Mouse (Mus musculus) erythroblast, embryonic 14.5 days (primary cell): ENCODE data around the gene Hivep3. TPM values are rescaled to one million over a fixed set of nuclear protein-coding genes. Genes with fewer than 3 reads are reported as not detected.
A peak's percentile ranks its signal among the peaks of the same experiment; 100 is the strongest.

ENCODE experiments used
- H3K27me3 ChIP-seq: 2 replicates; pipeline ENCODE4 v1.6.1; 2012; ENCODE audit warnings: inconsistent platforms; ENCODE audit not compliant: control insufficient read depth
- H3K36me3 ChIP-seq: 2 replicates; pipeline ENCODE4 v1.6.1; 2012; ENCODE audit warnings: mild to moderate bottlenecking, inconsistent platforms; ENCODE audit not compliant: control insufficient read depth
- H3K4me1 ChIP-seq: 2 replicates; pipeline ENCODE4 v1.6.1; 2012; ENCODE audit warnings: inconsistent platforms; ENCODE audit not compliant: control insufficient read depth
- H3K4me3 ChIP-seq: replicated peaks from 2 replicates; pipeline ENCODE3; 2012; ENCODE audit warnings: moderate library complexity, mild to moderate bottlenecking, inconsistent platforms
- H3K9me3 ChIP-seq: 2 replicates; pipeline ENCODE4 v1.6.1; 2012; ENCODE audit warnings: low read length, inconsistent platforms, mixed read lengths; ENCODE audit not compliant: control insufficient read depth
- GATA1 ChIP-seq: IDR thresholded peaks from 2 replicates; pipeline ENCODE4 v1.6.1; 2012; ENCODE audit warnings: low read length, inconsistent platforms, mixed read lengths
- TAL1 ChIP-seq: IDR thresholded peaks from 3 replicates; pipeline ENCODE4 v1.6.1; 2012; ENCODE audit warnings: low read length, inconsistent platforms, mixed read lengths
- polyA plus RNA-seq: library from polyadenylated mRNA; stranded (reverse); fragments of >175 nt; gene quantifications from 2 replicates; pipeline ENCODE4 v1.2.3, GENCODE M21; 2012

Hivep3 gene
- polyA plus RNA-seq: 0.01 and 0.02 TPM in 2 replicates

DNA sequence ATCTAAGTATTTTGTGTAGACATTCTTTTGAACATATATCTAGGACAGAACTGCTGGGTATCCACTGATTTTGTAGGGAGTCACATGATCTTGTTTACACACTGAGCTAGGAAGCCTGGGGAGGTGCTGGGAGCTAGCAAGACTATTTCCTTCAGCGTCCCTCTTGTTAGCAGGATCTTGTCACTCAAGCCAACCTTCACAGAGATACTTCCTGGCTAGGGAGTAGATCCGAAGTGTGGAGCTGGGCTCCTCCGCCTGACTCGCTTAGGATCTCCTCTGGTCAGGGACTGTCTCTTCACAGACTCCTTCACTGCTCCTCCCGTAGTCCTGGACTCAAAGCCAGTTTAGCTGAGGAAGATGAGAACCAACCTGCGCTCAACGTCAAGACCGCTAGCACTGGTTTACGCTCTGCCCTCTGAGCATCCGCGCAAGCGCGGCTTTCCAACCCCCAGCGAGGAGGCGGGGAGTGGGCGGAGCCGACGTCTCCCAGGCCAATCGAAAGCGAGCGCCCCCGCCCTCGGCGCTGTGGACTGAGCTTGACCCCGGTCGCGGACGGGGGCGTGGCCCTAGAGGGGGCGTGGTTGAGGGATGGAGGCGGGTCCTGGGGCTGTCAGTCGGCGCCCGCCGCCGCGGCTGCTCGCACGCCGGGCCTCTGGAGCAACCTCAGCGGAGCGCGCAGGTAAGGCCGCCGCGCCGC, at the start of gene Hivep3:
TSS of gene Hivep3 (plus strand) at position 601 of the 697 bp plus-strand sequence.
- Histone ChIP-seq H3K36me3 (no peaks in the 10 kb centered on the region), H3K4me3 (peak within 1 kb of the TSS; percentile 60), H3K9me3 (peaks cover 3% of the 10 kb centered on the region; the same call in 1 of the 2 replicates), H3K4me1 (peaks cover 11% of the 10 kb centered on the region), H3K27me3 (peaks cover 34% of the 10 kb centered on the region)
- no peak for TF ChIP-seq GATA1
- TF ChIP-seq TAL1: no peak

DNA sequence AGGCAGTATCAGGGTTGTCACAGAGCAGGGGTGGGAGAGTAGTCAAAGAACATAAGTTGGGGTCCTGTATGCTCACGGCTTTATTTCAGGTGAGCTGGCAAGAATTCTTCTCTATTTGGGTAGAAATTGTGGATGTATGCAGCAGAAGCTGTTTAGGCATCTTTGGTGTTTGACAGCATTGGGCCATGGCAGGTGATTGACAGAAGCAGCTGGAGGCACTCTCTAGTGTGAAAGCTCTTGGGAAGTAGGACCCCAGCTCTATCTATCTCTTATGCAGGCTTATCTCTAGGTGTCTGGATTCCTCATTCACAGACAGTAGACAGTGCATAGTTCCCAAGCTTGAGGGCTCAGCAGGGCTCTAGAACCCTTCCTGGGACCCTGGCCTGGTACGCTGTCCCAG, 47.8 kb upstream of the Hivep3 start:
- Histone ChIP-seq H3K4me3 (no peak overlapping the region), H3K9me3 (no peaks in the 10 kb centered on the region), H3K4me1 (no peaks in the 10 kb centered on the region; the same call in 1 of the 2 replicates), H3K36me3 (no peaks in the 10 kb centered on the region), H3K27me3 (no peaks in the 10 kb centered on the region)
- TF ChIP-seq GATA1: no peak
- no peak for TF ChIP-seq TAL1

DNA sequence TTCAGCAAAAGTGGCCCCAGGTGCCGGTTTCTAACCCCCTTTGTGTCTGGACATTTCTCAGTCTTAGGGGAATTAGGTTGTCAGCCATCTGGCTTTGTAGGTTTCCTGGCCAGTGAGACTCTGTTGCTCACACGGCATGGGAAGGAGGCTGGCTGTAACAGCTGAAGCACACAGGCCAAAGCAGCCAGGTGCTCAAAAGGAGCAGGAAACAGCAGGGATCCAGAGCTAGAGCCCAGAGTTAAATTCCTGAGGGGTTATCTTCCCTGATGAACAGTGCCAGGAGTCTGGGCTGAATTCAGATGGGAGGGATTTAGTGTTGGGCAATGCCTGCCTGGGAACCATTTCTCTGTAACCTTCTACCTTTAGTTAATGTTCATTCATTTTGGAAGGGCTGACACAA, 35.2 kb upstream of the Hivep3 start:
- TF ChIP-seq GATA1 (no peak), TAL1 (no peak)
- no peak overlapping the region for H3K4me3 ChIP-seq
- H3K27me3 ChIP-seq: no peaks in the 10 kb centered on the region
- no peaks in the 10 kb centered on the region for H3K36me3 ChIP-seq
- H3K4me1 ChIP-seq: no peaks in the 10 kb centered on the region
- H3K9me3 ChIP-seq: no peaks in the 10 kb centered on the region

DNA sequence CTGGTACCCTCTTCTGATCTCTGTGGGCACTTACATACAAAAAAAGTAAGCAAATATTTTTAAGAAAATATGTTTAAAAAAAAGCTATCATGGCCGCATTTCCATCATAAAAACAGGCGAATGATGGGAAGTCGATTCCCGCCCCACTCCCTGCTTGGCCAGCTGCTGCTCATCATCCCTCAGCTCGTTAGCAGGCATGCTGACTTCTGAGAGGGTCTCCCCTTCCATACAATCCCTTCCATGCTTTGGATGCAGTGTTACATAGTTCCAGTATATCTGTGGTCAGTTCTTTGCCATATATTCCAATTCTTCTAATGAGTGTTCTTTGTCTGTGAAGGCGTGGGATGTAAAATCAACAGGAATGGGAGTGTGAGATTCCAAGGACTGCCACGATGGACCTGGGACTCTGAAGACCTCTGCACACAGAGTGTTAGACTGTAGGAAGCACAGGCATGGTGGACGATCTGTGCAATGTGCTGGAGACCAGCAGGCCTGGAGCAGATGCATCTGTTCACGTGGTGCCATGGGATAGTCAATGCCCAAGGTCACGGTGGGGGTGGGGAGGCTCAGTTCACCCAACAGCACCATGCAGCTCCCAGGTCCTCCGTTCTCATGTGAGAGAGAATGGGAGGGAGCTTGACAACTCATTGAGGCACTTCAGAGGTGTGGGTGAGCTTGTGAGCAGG, 32.2 kb upstream of the Hivep3 start:
- TF ChIP-seq GATA1 (no peak), TAL1 (no peak)
- peaks cover 2% of the 10 kb centered on the region; the same call in 1 of the 2 replicates for H3K9me3 ChIP-seq

DNA sequence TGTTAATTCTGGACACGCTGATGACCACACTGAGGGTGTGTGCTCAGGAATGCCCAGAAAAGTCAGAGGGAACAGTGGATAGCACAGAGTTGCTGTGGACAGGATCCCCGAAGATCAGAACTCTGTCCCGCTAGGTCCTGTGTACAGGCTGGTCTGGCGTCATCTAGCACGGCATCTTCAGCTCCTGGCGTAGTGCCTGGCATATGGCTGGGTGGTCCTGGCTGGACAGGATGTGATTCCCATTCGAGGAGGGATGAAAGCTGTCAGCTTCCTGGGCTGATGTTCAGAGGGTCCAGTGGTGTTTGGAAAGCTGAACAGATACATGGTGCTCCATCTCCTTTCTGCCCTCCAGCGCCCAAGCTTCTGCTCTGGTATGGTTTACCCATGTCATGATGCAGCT, 29.6 kb upstream of the Hivep3 start:
- Histone ChIP-seq H3K4me1 (no peaks in the 10 kb centered on the region), H3K4me3 (no peak overlapping the region), H3K9me3 (peaks cover 2% of the 10 kb centered on the region; the same call in 1 of the 2 replicates), H3K36me3 (no peaks in the 10 kb centered on the region), H3K27me3 (no peaks in the 10 kb centered on the region)
- TF ChIP-seq TAL1: no peak
- no peak for TF ChIP-seq GATA1

More for the DNA sequence above, 32.2 kb upstream of the Hivep3 start:
- Histone ChIP-seq H3K36me3 (no peaks in the 10 kb centered on the region), H3K4me3 (no peak overlapping the region), H3K27me3 (no peaks in the 10 kb centered on the region), H3K4me1 (no peaks in the 10 kb centered on the region)

DNA sequence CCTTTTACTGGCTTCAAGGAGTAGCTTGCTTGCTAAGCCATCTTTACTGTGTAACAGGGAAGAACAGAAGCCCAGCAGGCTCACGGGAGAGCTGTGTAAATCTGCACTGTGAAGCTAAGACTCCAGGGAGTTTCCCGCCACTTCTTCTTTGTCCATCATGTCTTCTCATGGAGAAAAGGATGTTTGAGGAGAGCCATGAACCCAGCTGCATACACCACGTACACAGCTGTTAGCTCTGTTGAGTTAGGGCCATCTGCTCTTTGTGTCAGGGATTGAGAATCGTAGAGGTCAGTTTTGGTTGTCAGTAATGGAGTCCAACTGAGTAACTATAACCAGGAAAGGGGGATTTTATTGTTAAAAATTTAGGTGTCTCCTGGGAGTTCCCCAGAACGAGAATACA, 26.3 kb upstream of the Hivep3 start:
- H3K4me3 ChIP-seq: no peak overlapping the region
- H3K4me1 ChIP-seq: no peaks in the 10 kb centered on the region
- no peaks in the 10 kb centered on the region for H3K36me3 ChIP-seq
- no peak for TF ChIP-seq TAL1
- no peak for TF ChIP-seq GATA1
- peaks cover 2% of the 10 kb centered on the region; the same call in 1 of the 2 replicates for H3K9me3 ChIP-seq
- no peaks in the 10 kb centered on the region for H3K27me3 ChIP-seq

DNA sequence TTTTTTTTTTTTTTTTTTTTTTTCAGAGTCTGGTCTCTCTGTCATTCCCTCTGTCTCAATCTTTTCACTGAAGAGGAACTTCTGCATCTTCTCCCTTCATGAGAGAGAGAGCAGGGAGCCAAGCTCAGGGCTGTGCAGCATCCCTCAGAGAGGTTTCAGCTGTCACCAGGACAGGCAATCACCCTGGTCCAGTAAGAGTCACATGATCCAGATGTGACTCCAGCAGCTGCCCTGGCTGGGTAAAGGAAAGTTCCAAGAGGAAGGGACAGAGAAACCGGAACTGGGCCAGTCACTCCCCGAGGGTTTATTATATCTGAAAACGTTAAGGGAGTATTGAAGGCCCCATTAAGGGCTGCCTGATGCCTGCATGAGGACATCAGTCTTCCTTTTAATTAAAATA, 25.8 kb upstream of the Hivep3 start:
- H3K36me3 ChIP-seq: no peaks in the 10 kb centered on the region
- H3K9me3 ChIP-seq: peaks cover 2% of the 10 kb centered on the region; the same call in 1 of the 2 replicates
- no peak overlapping the region for H3K4me3 ChIP-seq
- TF ChIP-seq TAL1: no peak
- no peak for TF ChIP-seq GATA1
- H3K27me3 ChIP-seq: no peaks in the 10 kb centered on the region
- H3K4me1 ChIP-seq: no peaks in the 10 kb centered on the region

DNA sequence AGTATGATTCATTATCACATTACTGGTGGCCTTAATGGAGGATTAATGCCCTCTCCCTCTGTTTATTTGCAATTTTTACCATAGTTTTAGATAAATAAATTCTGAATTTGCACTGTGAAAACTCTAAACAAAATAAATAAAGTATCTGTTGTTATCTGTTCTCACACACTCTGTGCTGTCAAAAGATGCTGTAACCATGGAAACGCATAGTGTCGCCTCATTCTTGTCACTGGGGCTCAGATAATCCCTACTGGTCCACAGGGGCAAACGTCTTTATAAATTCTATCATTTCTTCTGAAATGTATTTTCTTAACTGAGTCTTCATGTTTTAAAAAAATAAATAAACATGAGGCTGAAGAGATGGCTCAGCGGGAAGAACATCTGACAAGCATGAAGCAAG, 23.4 kb upstream of the Hivep3 start:
- no peaks in the 10 kb centered on the region for H3K27me3 ChIP-seq

DNA sequence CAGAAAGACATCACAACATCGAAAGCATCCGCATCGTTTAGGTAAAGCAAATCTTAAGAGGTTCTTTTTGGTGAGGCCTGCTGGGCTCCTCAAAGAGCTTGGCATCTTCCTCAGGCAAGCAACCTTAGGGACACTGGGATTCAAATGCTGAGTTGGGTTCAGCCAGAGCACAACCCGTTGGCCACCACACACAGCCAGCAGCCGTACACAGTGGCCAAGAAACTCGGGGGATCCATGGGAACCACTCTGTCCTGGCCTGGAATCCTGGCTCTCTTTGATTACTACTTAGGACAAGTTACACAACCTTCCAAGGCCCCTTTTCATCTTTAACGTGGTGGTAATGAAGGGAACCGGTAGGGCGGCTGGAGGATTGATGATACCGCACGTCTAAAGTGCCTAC, 16.1 kb upstream of the Hivep3 start:
- no peaks in the 10 kb centered on the region for H3K27me3 ChIP-seq
- no peaks in the 10 kb centered on the region for H3K9me3 ChIP-seq
- no peaks in the 10 kb centered on the region for H3K4me1 ChIP-seq
- TF ChIP-seq GATA1 (no peak), TAL1 (no peak)
- H3K4me3 ChIP-seq: no peak overlapping the region
- H3K36me3 ChIP-seq: no peaks in the 10 kb centered on the region

More for the DNA sequence above, 23.4 kb upstream of the Hivep3 start:
- Histone ChIP-seq H3K36me3 (no peaks in the 10 kb centered on the region), H3K4me1 (no peaks in the 10 kb centered on the region), H3K4me3 (no peak overlapping the region), H3K9me3 (no peaks in the 10 kb centered on the region)
- TF ChIP-seq TAL1 (no peak), GATA1 (no peak)
